Mouse (Mus musculus): ENCODE data around the gene Nup98. TPM values are rescaled to one million over a fixed set of nuclear protein-coding genes. Genes with fewer than 3 reads are reported as not detected.
A peak's percentile ranks its signal among the peaks of the same experiment; 100 is the strongest.

Gene Nup98
- polyA plus RNA-seq, 1 experiment from 2014 or later = 34.8 TPM

- Histone ChIP-seq H3K9ac (no peak overlapping the region), H3K4me1 (peaks cover 4% of the 10 kb centered on the region; the same call in 1 of the 2 replicates), H3K9me3 (no peaks in the 10 kb centered on the region), H3K27ac (no peak overlapping the region), H3K4me2 (replicated peaks) (no peak overlapping the region), H3K27me3 (replicated peaks) (no peaks in the 10 kb centered on the region), H3K36me3 (peaks cover 6% of the 10 kb centered on the region; the same call in 1 of the 2 replicates), H3K4me3 (no peak overlapping the region)
- ATAC-seq (ENCODE audit: low FRiP score, low read depth) = no peak
- 93% methylated on average over 6 of the region's 6 CpGs for WGBS
Measured at GRCm38 (mm10) chr7:102226051-102226450, 16.1 kb upstream of the Nup98 start.

DNA sequence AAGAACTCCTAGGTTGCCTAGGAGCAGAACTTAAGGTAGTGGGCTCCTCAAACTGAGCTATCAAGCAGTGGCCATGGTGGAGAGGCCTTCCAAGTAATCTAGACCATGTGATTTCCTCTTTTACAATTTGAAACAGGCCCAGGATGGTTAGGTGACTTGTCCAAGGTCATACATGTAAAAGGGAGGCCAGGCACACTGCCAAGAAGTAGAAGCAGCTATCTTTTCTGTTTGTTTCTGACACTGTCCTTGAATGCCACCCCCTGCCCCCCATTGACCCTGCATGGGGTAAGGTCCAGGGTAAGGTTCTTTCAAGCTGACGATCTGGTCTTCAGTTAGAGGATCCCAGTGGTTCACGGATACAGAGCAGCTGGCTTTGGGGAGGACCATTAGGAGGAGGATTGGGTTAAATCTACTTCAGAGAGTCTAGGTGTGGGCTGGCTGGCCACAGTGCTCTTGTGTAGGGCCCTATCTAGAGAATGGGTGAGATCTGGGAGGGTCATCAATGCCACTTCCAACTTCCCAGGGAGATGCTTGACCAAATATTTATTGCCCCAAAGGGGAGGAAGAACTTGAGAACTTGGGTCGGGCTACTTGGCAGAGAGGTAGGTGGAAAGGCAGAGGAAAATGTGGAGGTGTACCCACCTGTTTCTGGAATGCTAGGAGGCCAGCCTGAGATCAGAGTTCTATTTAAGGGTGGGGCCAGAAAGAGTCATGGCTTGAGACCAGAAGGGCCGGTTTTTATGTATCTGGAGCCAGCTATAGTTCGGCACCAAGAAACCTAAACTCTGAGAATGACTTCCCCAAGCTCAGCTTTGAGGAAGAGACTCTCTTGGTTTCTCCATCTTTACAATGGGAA lies 14.1 kb upstream of the Nup98 start:
- H3K9ac ChIP-seq = no peak overlapping the region
- no peaks in the 10 kb centered on the region for H3K9me3 ChIP-seq
- H3K4me2 ChIP-seq (replicated peaks) = no peak overlapping the region; the same call in 1 of the 2 replicates
- no peaks in the 10 kb centered on the region for H3K27me3 ChIP-seq (replicated peaks)
- H3K4me3 ChIP-seq = no peak overlapping the region
- peaks cover 4% of the 10 kb centered on the region; the same call in 1 of the 2 replicates for H3K4me1 ChIP-seq
- peaks cover 2% of the 10 kb centered on the region; the same call in 1 of the 2 replicates for H3K36me3 ChIP-seq
- WGBS = 90% methylated on average over 5 of the region's 5 CpGs
- no peak for ATAC-seq (ENCODE audit: low FRiP score, low read depth)
- H3K27ac ChIP-seq = no peak overlapping the region

DNA sequence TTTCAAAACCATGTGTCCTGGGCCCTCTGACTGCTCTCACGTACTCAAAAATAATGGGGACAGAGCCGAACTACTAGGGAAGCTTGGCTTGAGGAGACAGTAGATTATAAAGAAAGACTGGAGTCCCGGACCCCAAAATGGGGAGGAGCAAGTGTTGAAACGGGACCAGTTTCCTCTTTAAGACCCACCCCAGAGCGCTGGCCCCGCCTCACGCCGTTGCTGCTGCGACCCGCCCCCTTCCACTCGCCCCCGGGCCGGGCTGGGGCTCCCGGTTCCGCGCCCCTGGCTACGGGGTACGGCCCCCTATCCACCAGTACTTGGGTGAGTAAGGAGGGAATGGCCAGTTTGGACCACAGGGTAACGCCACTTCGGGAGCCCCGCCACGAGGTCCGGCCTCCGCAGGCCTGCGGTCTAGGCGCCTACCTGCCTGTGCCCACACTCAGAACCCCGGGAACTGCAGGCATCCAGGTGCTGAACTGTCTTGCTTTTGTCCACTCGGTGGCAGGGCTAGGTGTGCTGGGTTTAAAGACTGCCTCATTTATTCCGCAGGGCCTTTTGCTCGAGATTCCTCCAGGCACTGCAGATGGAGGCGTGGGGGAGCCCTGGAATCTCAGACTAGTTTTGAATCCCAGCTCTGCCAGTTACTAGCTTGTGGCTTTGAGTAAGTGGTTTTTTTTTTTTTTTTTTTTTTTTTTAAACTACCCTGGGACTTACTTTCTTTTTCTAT lies 13.0 kb upstream of the Nup98 start:
- H3K9me3 ChIP-seq = no peaks in the 10 kb centered on the region
- no peaks in the 10 kb centered on the region for H3K27me3 ChIP-seq (replicated peaks)
- H3K9ac ChIP-seq = peak overlapping the region; percentile 68
- WGBS = 2% methylated on average over 31 of the region's 31 CpGs
- H3K4me2 ChIP-seq (replicated peaks) = peak overlapping the region; percentile 78
- H3K4me1 ChIP-seq = peaks cover 4% of the 10 kb centered on the region; the same call in 1 of the 2 replicates
- H3K36me3 ChIP-seq = no peaks in the 10 kb centered on the region
- H3K27ac ChIP-seq = no peak overlapping the region
- peak overlapping the region; percentile 61 for H3K4me3 ChIP-seq
- ATAC-seq (ENCODE audit: low FRiP score, low read depth) = peak; percentile 83

DNA sequence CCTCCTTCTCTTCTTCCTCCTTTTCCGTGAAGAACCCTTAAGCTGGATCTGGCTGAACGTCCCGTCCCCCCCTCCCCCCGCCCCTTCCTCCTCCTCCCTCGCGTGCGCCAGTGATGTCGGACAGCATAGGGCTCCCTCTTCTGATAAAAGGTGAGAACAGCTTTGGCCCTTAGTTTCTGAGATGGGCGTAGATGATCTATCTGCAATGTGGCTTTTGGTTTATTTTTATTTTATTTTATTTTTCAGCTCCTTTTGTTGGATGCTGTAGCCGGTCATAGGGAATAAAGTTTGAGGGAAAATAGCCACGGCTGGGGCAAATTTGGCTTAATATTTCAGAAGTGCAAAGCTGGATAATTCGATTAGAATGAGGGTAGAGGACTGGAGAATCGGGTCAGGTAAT lies 12.4 kb upstream of the Nup98 start:
- Histone ChIP-seq H3K27me3 (replicated peaks) (no peaks in the 10 kb centered on the region), H3K4me1 (peaks cover 4% of the 10 kb centered on the region; the same call in 1 of the 2 replicates), H3K4me3 (peak overlapping the region; percentile 61), H3K4me2 (replicated peaks) (peak overlapping the region; percentile 78), H3K36me3 (no peaks in the 10 kb centered on the region), H3K9me3 (no peaks in the 10 kb centered on the region), H3K27ac (no peak overlapping the region), H3K9ac (peak overlapping the region; percentile 68)
- WGBS = under 1% methylated on average over 10 of the region's 13 CpGs
- ATAC-seq (ENCODE audit: low FRiP score, low read depth) = peak; percentile 76; the same call in 1 of the 2 replicates

DNA sequence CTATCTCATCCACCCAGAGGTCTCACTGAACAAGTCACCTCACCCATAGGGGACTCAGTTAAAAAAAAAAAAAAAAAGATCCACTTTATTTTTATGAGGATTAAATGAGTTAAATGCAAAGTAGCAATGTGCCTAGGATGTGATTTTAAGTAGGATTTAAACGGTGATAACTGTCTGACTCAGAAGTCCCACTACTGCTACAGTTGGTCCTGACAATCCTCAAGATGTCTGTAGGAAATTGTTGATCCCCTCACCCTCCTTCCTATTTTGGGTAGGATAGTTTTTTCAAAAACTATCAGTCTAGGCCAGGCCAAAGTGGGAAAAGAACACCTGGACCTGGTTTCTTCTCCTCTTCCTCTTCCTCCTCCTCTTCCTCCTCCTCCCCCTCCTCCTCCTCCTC lies 11.9 kb upstream of the Nup98 start:
- Histone ChIP-seq H3K4me3 (0 out of 2 replicates have a peak overlapping the region, but pooled peaks have one; percentile 20), H3K27ac (no peak overlapping the region), H3K27me3 (replicated peaks) (no peaks in the 10 kb centered on the region), H3K36me3 (no peaks in the 10 kb centered on the region), H3K4me2 (replicated peaks) (peak overlapping the region; percentile 78), H3K9ac (no peak overlapping the region), H3K4me1 (peaks cover 4% of the 10 kb centered on the region; the same call in 1 of the 2 replicates), H3K9me3 (no peaks in the 10 kb centered on the region)
- WGBS = 70% methylated on average over 1 of the region's 1 CpGs
- no peak for ATAC-seq (ENCODE audit: low FRiP score, low read depth)

- Histone ChIP-seq H3K4me1 (peaks cover 4% of the 10 kb centered on the region), H3K36me3 (no peaks in the 10 kb centered on the region), H3K27ac (peak overlapping the region; percentile 65; the same call in 1 of the 2 replicates), H3K4me2 (replicated peaks) (peak overlapping the region; percentile 59), H3K9ac (peak overlapping the region; percentile 39; the same call in 1 of the 2 replicates), H3K9me3 (no peaks in the 10 kb centered on the region), H3K4me3 (peak overlapping the region; percentile 68), H3K27me3 (replicated peaks) (no peaks in the 10 kb centered on the region)
- ATAC-seq (ENCODE audit: low FRiP score, low read depth) = no peak
- 70% methylated on average over 3 of the region's 3 CpGs for WGBS
Measured at GRCm38 (mm10) chr7:102211071-102211470, 1.1 kb upstream of the Nup98 start.

GRCm38 (mm10) chr7:102208806-102209363 lies 1.1 kb downstream of the Nup98 start:
- no peak overlapping the region for H3K27ac ChIP-seq
- H3K4me1 ChIP-seq = peaks cover 4% of the 10 kb centered on the region
- no peaks in the 10 kb centered on the region for H3K9me3 ChIP-seq
- peak overlapping the region; percentile 87 for H3K9ac ChIP-seq
- H3K4me2 ChIP-seq (replicated peaks) = peak overlapping the region; percentile 82
- WGBS = 62% methylated on average over 4 of the region's 4 CpGs
- ATAC-seq (ENCODE audit: low FRiP score, low read depth) = no peak
- no peaks in the 10 kb centered on the region for H3K27me3 ChIP-seq (replicated peaks)
- H3K4me3 ChIP-seq = peak overlapping the region; percentile 68
- H3K36me3 ChIP-seq = no peaks in the 10 kb centered on the region

- Histone ChIP-seq H3K9me3 (no peaks in the 10 kb centered on the region), H3K4me1 (peaks cover 4% of the 10 kb centered on the region), H3K27me3 (replicated peaks) (no peaks in the 10 kb centered on the region), H3K27ac (no peak overlapping the region), H3K4me2 (replicated peaks) (no peak overlapping the region), H3K36me3 (no peaks in the 10 kb centered on the region), H3K9ac (no peak overlapping the region), H3K4me3 (no peak overlapping the region)
- ATAC-seq (ENCODE audit: low FRiP score, low read depth) = no peak
- 91% methylated on average over 1 of the region's 1 CpGs for WGBS
Measured at GRCm38 (mm10) chr7:102205646-102206045, 4.3 kb downstream of the Nup98 start.

DNA sequence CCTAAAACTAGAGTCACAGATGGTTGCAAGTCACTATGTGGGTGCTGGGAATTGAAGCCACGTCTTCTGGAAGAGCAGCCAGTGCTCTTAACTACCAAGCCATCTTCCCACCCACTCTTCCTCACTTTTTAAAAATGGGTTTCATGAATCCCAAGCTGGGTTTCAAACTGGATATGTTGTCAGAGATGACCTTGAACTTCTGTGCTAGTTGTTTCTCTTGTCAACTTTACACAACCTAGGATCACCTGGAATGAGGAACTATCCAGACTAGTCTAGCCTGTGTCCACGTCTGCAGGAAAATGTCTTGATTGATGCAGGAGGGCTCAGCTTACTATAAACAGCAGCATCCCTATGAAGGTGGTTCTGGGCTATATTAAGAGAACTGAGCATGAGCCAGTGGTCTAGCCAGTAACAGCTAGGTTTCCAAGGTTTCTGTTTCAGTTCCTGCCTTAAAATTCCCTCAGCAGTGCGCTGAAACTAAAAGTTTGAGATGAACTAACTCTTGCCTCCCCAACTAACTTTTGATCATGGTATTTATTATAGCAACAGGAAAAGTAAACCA lies 5.6 kb downstream of the Nup98 start:
- peaks cover 4% of the 10 kb centered on the region for H3K4me1 ChIP-seq
- WGBS = 94% methylated on average over 3 of the region's 3 CpGs
- no peaks in the 10 kb centered on the region for H3K36me3 ChIP-seq
- H3K4me2 ChIP-seq (replicated peaks) = no peak overlapping the region
- no peak overlapping the region for H3K4me3 ChIP-seq
- H3K9me3 ChIP-seq = no peaks in the 10 kb centered on the region
- no peak overlapping the region for H3K9ac ChIP-seq
- H3K27ac ChIP-seq = no peak overlapping the region
- no peaks in the 10 kb centered on the region for H3K27me3 ChIP-seq (replicated peaks)
- ATAC-seq (ENCODE audit: low FRiP score, low read depth) = no peak

GRCm38 (mm10) chr7:102200996-102201785 lies 8.8 kb downstream of the Nup98 start:
- no peaks in the 10 kb centered on the region for H3K9me3 ChIP-seq

GRCm38 (mm10) chr7:102200576-102200975 lies 9.4 kb downstream of the Nup98 start:
- no peaks in the 10 kb centered on the region for H3K4me1 ChIP-seq
- 85% methylated on average over 3 of the region's 3 CpGs for WGBS
- H3K36me3 ChIP-seq = no peaks in the 10 kb centered on the region
- no peaks in the 10 kb centered on the region for H3K27me3 ChIP-seq (replicated peaks)
- no peak overlapping the region for H3K9ac ChIP-seq
- H3K27ac ChIP-seq = no peak overlapping the region
- H3K4me2 ChIP-seq (replicated peaks) = no peak overlapping the region
- no peak for ATAC-seq (ENCODE audit: low FRiP score, low read depth)
- no peaks in the 10 kb centered on the region for H3K9me3 ChIP-seq
- H3K4me3 ChIP-seq = no peak overlapping the region

More at GRCm38 (mm10) chr7:102200996-102201785, 8.8 kb downstream of the Nup98 start:
- Histone ChIP-seq H3K36me3 (no peaks in the 10 kb centered on the region), H3K27me3 (replicated peaks) (no peaks in the 10 kb centered on the region), H3K9ac (no peak overlapping the region), H3K4me2 (replicated peaks) (no peak overlapping the region), H3K4me1 (no peaks in the 10 kb centered on the region), H3K4me3 (no peak overlapping the region), H3K27ac (no peak overlapping the region)
- no peak for ATAC-seq (ENCODE audit: low FRiP score, low read depth)

Measured in neural tube, embryonic 12.5 days (tissue).